Mouse (Mus musculus) kidney, postnatal 10 days (tissue): Measurements from ENCODE around the gene B3galt1.
A peak's percentile ranks its signal among the peaks of the same experiment; 100 is the strongest.

Experiments used
- DNase-seq: peaks from one replicate; pipeline ENCODE4 v3.0.0; 2021; ENCODE audit warnings: mixed read lengths

B3galt1 gene

GRCm38 (mm10) chr2:67565480-67566331 lies at the start of gene B3galt1:
Gene B3galt1, plus strand, starts transcription at chr2:67565871.
- DNase-seq = peak; percentile 87

DNA sequence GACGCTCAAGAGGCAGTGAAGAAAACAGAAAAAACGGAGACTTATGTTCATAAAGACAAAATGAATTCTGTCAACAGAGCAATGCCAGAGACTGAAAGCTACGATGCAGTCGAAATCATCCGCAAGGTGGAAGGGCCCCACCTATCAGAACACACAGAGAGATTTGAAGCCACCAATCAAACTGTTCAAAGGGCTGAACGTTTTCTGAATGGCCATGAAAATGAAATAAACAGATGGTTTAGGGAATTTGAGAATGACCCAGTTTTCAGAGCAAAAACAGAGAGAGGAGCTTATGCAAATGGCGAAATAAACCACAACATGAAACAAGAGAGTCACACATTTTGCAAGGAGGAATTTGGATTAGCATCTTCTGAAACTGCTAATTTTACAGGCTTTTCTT lies 49.3 kb upstream of the B3galt1 start:
- DNase-seq = no peak

- DNase-seq = no peak
Measured at GRCm38 (mm10) chr2:67535347-67535746, 30.3 kb upstream of the B3galt1 start.

GRCm38 (mm10) chr2:67539426-67539825 lies 26.2 kb upstream of the B3galt1 start:
- DNase-seq = no peak

DNA sequence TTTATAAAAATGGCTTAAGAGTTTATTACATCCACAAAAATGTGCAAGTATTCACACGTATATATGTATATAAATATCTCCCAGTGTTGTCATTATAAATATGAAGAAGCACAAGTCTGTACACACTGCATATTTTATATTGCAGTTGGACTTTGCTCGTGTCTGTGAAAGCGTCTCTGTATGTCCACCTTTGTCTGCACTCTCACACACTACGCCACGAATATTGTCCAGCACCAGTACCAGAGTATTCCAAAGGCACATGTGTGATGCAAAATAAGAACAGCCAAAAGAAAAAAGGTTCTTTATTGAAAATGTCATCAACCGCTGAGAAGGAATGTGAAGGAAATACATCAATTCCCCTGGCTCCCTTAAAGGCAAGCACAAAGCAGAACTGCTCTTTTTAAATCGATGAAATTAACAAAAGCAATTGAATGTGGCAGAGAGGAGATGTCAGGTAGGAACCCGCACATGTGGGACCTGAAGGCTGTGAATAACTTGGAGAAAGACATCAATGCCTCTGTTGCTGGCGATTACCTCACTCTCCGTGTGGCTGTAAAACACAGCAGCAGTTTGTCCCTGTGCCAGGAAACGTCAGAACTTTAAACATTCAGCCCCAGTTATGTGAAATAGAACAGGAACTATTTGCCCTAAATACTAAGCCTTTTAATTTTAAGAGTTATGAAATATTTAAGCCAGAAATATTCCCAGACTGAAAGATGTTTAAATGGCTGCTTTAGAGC lies 23.5 kb upstream of the B3galt1 start:
- no peak for DNase-seq

GRCm38 (mm10) chr2:67544426-67544825 lies 21.2 kb upstream of the B3galt1 start:
- no peak for DNase-seq

GRCm38 (mm10) chr2:67564851-67565479 lies 706 bp upstream of the B3galt1 start:
- DNase-seq = peak; percentile 54

DNA sequence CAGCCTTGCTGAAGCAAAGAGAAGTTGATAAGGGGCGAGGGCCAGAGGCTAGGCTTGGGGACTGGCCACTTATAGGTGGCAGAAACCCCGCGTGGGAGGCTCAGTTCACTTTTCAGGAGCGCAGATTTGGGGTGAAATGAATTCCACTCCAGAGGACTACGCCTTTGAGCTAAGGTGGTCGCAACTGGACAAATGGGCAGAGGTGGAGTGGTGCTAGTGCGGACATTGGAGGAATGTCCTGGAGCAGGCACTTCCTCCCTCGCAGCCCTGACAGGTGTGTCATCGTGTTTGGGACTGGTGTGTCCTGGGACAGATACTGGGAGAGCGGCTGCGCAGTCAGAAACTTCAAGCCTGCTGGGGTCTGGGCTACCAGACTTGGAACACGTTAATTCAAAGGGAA lies 895 bp downstream of the B3galt1 start:
- peak; percentile 7 for DNase-seq

DNA sequence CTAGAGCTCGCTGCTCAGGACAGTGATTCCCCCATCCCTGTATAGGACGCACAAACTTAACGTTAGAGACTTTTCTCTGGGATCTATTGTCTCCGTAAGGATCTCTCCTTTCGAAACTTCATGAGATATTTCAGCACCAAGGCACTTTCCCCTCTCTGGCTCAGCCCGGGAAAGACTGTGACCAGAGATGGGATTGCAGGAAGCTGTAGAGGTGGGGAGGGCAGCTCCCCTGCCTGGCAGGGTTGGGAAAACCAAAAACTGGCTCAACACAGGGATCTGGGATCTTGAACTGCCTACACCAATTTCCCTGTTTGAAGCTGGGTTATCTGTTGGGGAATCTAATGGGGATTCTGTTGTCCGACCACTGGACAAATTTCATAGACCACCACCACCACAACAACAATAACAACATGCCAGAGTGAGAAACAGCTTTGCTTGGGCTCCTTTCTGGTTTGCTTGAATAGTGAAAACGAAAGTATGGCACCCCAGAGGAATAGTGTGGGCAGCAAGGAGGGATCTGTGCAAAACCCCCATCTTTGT lies 1.5 kb downstream of the B3galt1 start:
- no peak for DNase-seq

GRCm38 (mm10) chr2:67576634-67577033 lies 11.0 kb downstream of the B3galt1 start:
- DNase-seq = no peak

DNA sequence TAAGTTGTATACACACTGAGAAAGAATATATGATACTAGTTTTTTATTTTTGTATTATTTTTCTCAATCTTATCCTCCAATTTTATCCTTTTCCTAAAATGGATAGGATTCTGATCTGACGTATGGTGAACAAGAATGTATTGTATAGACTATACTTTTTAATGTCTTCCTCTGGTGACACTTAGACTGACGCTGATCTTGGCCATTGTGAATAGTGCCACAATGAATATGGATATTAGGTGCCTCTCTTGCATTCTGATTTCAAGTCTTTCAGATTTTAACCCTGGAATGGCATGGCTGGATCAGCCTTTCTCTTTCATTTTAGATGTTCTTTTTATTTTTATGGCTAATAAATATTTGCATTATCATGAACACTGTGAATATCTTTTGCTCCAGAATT lies 17.4 kb downstream of the B3galt1 start:
- DNase-seq = no peak

- no peak for DNase-seq
Measured at GRCm38 (mm10) chr2:67590408-67590807, 24.7 kb downstream of the B3galt1 start.

- DNase-seq = peak; percentile 39
Measured at GRCm38 (mm10) chr2:67591831-67592629, 26.4 kb downstream of the B3galt1 start.

GRCm38 (mm10) chr2:67622902-67623301 lies 57.2 kb downstream of the B3galt1 start:
- DNase-seq = no peak

- DNase-seq = no peak
Measured at GRCm38 (mm10) chr2:67627667-67628066, 62.0 kb downstream of the B3galt1 start.

GRCm38 (mm10) chr2:67628289-67628688 lies 62.6 kb downstream of the B3galt1 start:
- no peak for DNase-seq

- no peak for DNase-seq
Measured at GRCm38 (mm10) chr2:67654847-67655246, 89.2 kb downstream of the B3galt1 start.

GRCm38 (mm10) chr2:67657372-67657771 lies 91.7 kb downstream of the B3galt1 start:
- no peak for DNase-seq

GRCm38 (mm10) chr2:67658091-67658490 lies 92.4 kb downstream of the B3galt1 start:
- DNase-seq = no peak

GRCm38 (mm10) chr2:67671721-67672120 lies 106.0 kb downstream of the B3galt1 start:
- no peak for DNase-seq

GRCm38 (mm10) chr2:67677697-67678096 lies 112.0 kb downstream of the B3galt1 start:
- no peak for DNase-seq

- DNase-seq = no peak
Measured at GRCm38 (mm10) chr2:67724249-67724648, 158.6 kb downstream of the B3galt1 start.
